Mouse (Mus musculus) thymus, postnatal 10 days (tissue): ENCODE measurements around the gene Madcam1.

Source experiments
- DNase-seq, 2 experiments: peaks; one replicate each; pipeline ENCODE4 v3.0.0; 2021; ENCODE audit warnings: low spot score in 2 of 2

Madcam1 gene

GRCm38 (mm10) chr10:79664131-79664665 lies at the start of gene Madcam1:
TSS of gene Madcam1 (plus strand) at chr10:79664559.
- peak; percentile 43 to 73 for DNase-seq

- no peak for DNase-seq
Measured at GRCm38 (mm10) chr10:79615860-79616259, 48.5 kb upstream of the Madcam1 start.

DNA sequence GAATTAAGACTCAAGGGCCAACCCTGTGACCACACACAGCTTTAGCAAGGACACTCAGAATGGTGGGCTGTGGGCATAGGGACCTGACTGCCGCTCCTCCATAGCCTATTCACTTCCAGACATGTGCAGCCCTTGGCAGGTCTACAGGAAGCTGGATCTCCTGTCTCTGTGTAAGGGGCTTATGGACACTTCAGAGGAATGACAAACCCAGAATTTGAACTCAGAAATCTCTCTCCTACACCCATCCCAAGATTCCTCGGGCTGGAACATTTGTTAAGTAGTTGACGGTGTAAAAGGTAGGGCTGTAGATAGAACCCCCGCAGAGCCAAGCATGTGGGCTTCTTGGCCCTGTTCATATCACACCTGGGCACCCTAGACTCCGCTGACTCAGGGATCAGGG lies 48.0 kb upstream of the Madcam1 start:
- DNase-seq: no peak

DNA sequence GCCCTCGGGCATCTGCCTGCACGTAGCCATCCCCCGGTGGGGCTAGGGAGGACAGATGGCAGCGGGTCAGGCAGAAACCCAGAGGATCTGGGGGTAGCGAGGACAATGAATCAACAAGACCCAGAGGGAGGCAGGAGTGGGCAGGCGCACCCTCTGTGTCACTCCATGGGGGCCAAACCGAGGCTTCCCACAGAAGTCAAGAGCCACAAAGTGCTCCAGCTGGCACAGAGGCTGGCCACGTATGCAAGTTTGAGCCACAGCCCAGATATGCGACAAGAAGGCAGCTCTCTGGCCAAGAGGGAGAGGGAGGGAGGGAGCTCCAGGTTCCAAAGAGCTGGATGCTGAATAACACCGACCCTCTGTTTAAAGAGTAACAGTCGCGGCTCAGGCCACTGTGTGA lies 40.4 kb upstream of the Madcam1 start:
- no peak for DNase-seq

DNA sequence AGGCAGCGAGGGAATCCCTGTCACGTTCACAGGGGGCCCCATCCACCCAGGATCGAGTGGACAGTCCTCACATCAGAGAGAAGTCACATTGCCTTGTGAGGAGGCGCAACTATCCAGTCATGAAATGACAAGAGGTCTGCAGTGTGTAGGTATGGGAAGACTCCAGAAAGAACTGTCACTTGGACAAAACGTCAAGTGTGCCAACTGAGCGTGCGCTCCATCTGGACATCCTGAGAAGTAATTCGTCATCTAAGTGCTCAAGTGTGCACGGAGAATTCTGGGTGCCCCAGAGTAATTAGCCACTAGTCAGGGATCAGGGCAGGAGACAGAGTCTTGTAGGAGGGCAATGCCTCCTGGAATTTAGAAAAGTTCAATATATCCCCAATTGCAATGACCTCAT lies 39.0 kb upstream of the Madcam1 start:
- no peak for DNase-seq

DNA sequence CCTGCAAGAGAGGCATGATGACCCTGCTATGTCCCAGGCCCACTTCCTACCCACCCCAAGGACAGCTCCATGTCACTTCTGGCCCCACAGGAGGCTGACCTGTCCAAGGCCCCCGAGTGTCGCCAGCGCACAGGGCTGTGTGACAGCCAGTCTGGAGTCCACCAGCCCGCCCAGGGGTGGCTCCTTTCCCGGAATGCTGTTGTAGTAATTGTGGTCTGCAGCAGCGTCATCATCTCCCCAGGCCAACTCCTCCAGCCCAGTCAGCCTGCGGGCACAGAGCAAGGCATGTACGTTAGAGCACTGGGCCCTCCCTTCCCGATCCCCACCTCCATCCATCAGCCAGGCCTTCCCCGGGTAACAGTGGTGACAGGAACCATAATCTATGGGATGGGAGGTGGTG lies 38.2 kb upstream of the Madcam1 start:
- DNase-seq: no peak

DNA sequence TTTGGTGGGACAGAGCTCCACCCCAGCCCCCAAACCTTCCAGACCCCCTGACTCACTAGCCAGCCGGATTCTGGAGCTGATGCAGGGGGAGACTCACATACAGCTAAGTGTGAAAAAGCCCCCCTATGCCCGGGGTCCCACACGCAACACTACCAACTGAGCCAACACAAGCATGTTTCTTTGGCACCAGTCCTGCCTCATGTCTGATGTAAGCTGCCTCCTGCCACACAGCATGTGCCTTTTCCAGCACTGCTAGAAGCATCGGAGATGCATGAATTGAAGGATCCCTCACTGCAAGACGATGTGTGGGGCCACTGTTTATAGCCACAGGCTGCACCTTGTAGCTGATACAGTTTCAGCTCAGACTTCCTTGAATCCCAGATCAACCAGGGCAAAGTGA lies 36.0 kb upstream of the Madcam1 start:
- no peak for DNase-seq

DNA sequence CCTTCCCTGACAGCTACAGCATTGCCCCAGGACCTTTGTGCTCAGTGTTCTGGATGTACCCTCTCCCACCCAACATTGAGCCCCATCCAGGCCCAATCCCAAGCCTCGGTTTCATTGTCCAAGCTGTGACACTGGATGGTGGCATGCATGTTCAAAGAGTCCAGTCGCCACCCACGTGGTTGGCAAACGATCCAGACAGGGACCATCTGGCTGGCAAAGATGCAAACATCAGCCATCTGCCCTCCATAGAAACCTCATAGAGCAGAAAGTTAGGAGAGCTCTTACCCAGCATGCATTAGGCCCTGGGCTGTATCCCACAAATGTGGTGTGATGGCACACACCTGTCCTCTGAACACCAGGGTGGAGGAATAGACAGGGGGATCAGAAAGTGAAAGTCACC lies 32.9 kb upstream of the Madcam1 start:
- no peak for DNase-seq

GRCm38 (mm10) chr10:79633006-79633777 lies 31.2 kb upstream of the Madcam1 start:
- DNase-seq: no peak

GRCm38 (mm10) chr10:79636287-79636686 lies 28.1 kb upstream of the Madcam1 start:
- no peak for DNase-seq

DNA sequence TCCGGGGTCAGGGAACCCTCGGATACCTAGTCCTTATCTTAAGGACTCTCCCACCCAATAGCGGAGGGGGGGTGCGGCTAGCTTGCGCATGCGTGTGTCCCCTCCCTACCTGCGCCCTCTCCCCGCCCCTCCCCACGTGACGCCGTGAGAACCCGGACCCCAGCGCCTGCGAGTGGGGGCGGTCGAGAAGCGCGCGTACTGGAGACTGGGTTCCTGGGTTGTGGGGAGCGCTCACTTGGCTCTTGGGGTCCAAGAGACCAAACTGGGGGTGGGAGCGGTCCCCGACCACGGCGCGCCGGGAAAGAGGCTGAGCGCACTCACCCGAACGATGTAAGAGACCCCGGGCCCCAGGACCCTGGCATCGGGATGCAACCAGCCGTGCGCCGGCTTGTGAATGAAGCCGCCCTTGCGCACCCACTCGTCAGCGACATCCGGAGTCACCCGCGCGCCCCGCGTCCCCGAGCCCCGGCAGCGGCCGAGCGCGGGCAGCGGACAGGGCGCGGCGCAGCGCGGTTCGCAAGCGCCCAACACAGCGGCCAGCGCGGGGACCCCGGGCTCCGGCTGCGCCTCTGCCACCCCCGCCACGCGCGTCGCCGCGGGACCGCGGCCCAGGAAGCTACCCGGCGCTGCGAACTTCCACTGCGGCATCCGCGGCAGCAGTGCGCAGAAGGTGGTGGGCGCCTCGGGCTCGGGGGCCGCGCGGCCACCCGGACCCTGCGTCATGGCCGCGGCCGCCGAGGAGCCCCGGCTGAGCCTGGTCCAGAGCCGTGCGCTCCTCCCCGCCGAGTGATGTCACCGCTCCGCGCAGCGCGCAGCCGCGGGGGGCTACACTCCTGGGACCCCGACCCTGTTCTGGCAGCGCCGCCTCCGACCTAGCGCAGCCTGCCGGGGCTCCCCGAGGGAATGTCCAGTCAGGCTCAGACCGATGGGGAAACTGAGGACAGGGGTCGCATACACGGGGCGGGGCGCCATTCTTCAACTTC lies 26.9 kb upstream of the Madcam1 start, which contains the start of gene Shc2:
Gene Shc2 (minus strand): TSS at position 791 of the 983 bp plus-strand sequence.
- no peak for DNase-seq

- DNase-seq: no peak
Measured at GRCm38 (mm10) chr10:79638486-79639204, 25.7 kb upstream of the Madcam1 start.

DNA sequence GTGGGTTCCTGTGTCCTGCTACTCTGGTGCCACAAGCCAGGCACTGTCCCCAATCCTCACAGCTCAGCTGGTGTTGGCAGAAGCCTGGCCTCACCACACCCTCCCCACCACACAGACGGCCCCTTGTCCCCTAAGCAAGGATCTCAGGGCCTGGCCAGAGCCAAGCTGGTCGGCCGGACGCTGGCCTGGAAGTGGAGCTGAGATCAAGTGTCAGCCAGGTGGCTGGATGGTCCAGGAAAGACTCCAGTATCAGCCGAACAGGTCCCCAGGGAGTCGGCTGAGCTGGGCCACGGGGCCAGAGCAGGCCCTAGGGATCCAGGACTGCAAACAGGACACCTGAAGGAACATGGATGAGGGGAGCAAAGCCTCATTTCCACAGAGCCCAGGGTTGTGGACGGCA lies 18.6 kb upstream of the Madcam1 start, which contains the start of gene Odf3l2:
Gene Odf3l2 (minus strand): TSS at position 28 of the 400 bp plus-strand sequence.
- DNase-seq: no peak

DNA sequence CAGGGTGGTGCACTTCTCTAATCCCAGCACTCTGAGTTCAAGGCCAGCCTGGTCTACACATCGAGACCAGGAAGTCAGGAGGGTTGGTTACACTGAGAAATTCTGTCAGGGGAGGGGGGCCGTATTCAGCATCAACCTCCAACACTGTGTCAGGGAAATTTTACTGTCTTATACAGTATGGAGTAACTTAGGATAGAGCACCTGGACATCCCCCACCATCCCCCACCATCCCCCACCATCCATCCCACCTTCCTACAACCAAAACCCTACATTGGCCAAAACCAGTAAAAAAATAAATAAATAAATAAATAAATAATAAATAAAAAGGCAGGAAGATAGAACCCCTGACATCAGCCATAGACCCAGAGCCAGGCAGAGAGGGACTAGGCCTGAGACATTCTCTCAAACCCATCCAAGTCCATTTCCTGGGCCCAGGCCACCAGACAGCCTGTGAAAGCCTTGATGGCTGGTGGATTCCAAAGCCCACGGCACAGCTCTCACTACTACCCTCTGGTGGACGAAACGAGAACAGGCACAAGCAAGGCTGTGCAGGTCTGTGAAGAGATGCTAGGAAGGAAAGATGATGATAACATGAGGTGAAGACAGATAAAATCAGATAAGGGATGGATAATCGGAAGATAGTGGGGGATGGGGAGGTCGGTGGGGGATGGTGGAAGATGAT lies 15.1 kb upstream of the Madcam1 start:
- DNase-seq: peak; percentile 24 to 66

DNA sequence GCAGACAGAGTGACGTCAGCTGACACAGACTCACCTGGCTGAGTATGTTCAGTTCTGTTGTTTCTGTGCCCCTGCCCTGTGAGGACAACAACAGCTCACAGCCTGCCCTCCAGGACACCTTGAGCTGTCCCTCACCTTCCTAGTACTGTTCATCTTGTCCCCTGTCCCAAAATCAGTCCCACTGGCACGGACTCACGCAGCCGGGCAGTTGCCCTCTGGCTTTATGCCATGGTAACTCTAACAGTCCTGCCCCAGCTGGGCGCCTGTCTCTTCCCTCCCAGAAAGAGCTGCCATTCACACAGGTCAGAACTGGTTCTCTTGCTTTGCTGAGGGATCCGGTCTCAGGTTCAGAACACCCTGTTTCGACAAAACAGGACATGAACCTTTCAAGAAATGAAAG lies 11.6 kb upstream of the Madcam1 start:
- DNase-seq: no peak

GRCm38 (mm10) chr10:79654946-79655395 lies 9.4 kb upstream of the Madcam1 start:
- DNase-seq: no peak

- peak in 1 of 2 experiments; percentile 40 for DNase-seq
Measured at GRCm38 (mm10) chr10:79658829-79659228, 5.5 kb upstream of the Madcam1 start.

DNA sequence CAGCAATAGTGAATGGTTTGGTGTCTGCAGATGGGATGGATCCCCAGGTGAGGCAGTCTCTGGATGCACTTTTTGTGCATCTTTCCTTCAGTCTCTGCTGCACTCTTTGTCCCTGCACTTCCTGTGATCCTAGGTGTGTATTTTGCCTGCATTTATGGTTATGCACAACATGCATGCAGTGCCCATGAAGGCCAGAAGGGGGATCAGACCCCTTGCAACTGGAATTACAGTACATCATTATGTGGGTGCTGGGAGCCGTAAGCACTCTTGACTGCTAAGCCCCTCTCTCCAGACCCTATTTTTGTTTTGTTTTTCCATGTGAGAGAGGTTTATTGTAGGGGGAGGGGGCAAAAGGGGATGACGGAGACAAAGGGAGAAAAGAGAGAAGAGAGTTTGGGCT lies 4.1 kb upstream of the Madcam1 start:
- no peak for DNase-seq

GRCm38 (mm10) chr10:79661861-79662260 lies 2.5 kb upstream of the Madcam1 start:
- no peak for DNase-seq

GRCm38 (mm10) chr10:79665051-79665450 lies 692 bp downstream of the Madcam1 start:
- no peak for DNase-seq

DNA sequence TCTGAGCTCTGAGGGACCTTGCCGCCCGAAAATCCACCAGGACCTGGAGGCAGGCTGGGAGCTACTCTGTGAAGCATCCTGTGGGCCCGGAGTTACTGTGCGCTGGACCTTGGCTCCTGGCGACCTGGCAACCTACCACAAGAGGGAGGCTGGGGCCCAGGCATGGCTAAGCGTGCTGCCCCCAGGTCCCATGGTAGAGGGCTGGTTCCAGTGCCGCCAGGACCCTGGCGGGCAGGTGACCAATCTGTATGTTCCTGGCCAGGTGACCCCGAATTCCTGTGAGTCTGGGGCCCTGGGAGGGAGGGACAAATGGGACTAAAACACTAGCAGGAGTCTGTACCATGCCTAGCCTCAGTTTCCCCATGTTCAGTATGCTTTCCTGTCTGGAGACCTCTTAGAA lies 2.1 kb downstream of the Madcam1 start:
- no peak for DNase-seq
